Mouse (Mus musculus): ENCODE data around the gene Arhgef15.
A peak's percentile ranks its signal among the peaks of the same experiment; 100 is the strongest.
"Not testable (repeated sequence)": the region's sequence is repeated elsewhere in the genome, so short reads cannot be mapped to it uniquely, and the experiment has no call there.

Gene Arhgef15

GRCm38 (mm10) chr11:68957308-68957707, at the start of gene Arhgef15:
Gene Arhgef15 (minus strand): TSS chr11:68957480.
- DNase-seq, result no peak

- not testable (repeated sequence) for DNase-seq
Measured at GRCm38 (mm10) chr11:69006575-69006974, 49.3 kb upstream of the Arhgef15 start.

- DNase-seq, result no peak
Measured at GRCm38 (mm10) chr11:69005193-69005592, 47.9 kb upstream of the Arhgef15 start.

GRCm38 (mm10) chr11:69003592-69003991, 46.3 kb upstream of the Arhgef15 start:
- DNase-seq, result no peak

- not testable (repeated sequence) for DNase-seq
Measured at GRCm38 (mm10) chr11:69002782-69003181, 45.5 kb upstream of the Arhgef15 start.

GRCm38 (mm10) chr11:68997080-68997479, 39.8 kb upstream of the Arhgef15 start:
- DNase-seq, result no peak

GRCm38 (mm10) chr11:68994377-68994776, 37.1 kb upstream of the Arhgef15 start:
- DNase-seq, result no peak

- DNase-seq, result no peak
Measured at GRCm38 (mm10) chr11:68993122-68993521, 35.8 kb upstream of the Arhgef15 start.

- DNase-seq, result no peak
Measured at GRCm38 (mm10) chr11:68988341-68988740, 31.1 kb upstream of the Arhgef15 start.

- no peak for DNase-seq
Measured at GRCm38 (mm10) chr11:68987365-68987882, 30.1 kb upstream of the Arhgef15 start.

GRCm38 (mm10) chr11:68982639-68983369, 25.5 kb upstream of the Arhgef15 start:
- DNase-seq, result peak; percentile 49 to 73

GRCm38 (mm10) chr11:68980919-68981318, 23.6 kb upstream of the Arhgef15 start:
- DNase-seq, result no peak

- DNase-seq, result no peak
Measured at GRCm38 (mm10) chr11:68979320-68979733, 22.0 kb upstream of the Arhgef15 start.

GRCm38 (mm10) chr11:68975601-68976000, 18.3 kb upstream of the Arhgef15 start:
- DNase-seq, result no peak

- no peak for DNase-seq
Measured at GRCm38 (mm10) chr11:68975085-68975484, 17.8 kb upstream of the Arhgef15 start, which contains the start of gene Rangrf. Gene Rangrf (minus strand): TSS chr11:68975185.

- DNase-seq, result no peak
Measured at GRCm38 (mm10) chr11:68974059-68974450, 16.8 kb upstream of the Arhgef15 start.

- peak; percentile 52 to 71 for DNase-seq
Measured at GRCm38 (mm10) chr11:68973250-68974058, 16.2 kb upstream of the Arhgef15 start.

- no peak for DNase-seq
Measured at GRCm38 (mm10) chr11:68970232-68970631, 13.0 kb upstream of the Arhgef15 start.

- DNase-seq, result no peak
Measured at GRCm38 (mm10) chr11:68968752-68969151, 11.5 kb upstream of the Arhgef15 start.

GRCm38 (mm10) chr11:68967337-68968282, 10.3 kb upstream of the Arhgef15 start, which contains the start of gene Slc25a35:
Gene Slc25a35 (plus strand): TSS chr11:68968131.
- DNase-seq, result peak; percentile 79 to 82

GRCm38 (mm10) chr11:68966554-68966953, 9.3 kb upstream of the Arhgef15 start:
- no peak for DNase-seq

GRCm38 (mm10) chr11:68965845-68966244, 8.6 kb upstream of the Arhgef15 start:
- peak in 1 of 2 experiments; percentile 67 for DNase-seq
